Mouse (Mus musculus) heart, adult 2 months (tissue): ENCODE data around the gene Hcst.

Experiments used
- EP300 ChIP-seq: fragments of 200-500 bp; IDR thresholded peaks from 2 replicates; pipeline ENCODE4 v1.6.1; 2011; ENCODE audit warnings: low read depth, low read length, control low read depth; ENCODE audit not compliant: insufficient read depth
- POLR2A ChIP-seq: fragments of 200-500 bp; IDR thresholded peaks from 2 replicates; pipeline ENCODE4 v1.6.1; 2011; ENCODE audit warnings: mild to moderate bottlenecking, low read depth, low read length, control low read depth; ENCODE audit not compliant: insufficient read depth

- TF ChIP-seq EP300, result 0 out of 2 replicates have a peak, but pooled peaks have one; percentile 27
- no peak for TF ChIP-seq POLR2A
These were observed 25.3 kb downstream of the Hcst start for GRCm38 (mm10) chr7:30394379-30394778.
